Mouse (Mus musculus) hindlimb bud, embryonic 11.5 days (tissue): ENCODE measurements around the gene Ms4a5.
"Not testable (repeated sequence)": the region's sequence is repeated elsewhere in the genome, so short reads cannot be mapped to it uniquely, and the experiment has no call there.

ENCODE experiments used
- DNase-seq: peaks from one replicate; pipeline ENCODE4 v3.0.0-alpha.2; 2012; ENCODE audit warnings: low read depth, low spot score; ENCODE audit errors: extremely low spot score

Ms4a5 gene

DNA sequence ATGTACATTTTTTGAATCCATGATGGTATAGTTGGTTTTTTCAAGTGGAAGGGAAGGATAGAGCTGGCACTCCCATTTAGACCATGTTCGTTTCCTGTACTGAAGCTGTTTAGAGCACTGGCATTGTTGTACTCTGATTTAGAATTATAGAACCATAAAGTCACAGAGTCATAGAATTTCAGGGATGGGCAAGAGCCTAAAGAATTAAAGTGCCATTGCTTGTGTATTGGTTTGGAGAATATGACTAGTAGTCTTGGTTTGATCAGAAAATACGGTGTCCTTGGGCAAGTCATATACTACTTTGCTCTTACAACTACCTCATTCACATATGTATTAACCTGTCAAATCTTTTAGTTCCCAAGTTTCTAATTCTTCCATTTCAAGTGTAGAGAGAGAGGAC is at the start of gene Ms4a5:
Gene Ms4a5 (minus strand): TSS at position 101 of the 400 bp plus-strand sequence.
- no peak for DNase-seq

DNA sequence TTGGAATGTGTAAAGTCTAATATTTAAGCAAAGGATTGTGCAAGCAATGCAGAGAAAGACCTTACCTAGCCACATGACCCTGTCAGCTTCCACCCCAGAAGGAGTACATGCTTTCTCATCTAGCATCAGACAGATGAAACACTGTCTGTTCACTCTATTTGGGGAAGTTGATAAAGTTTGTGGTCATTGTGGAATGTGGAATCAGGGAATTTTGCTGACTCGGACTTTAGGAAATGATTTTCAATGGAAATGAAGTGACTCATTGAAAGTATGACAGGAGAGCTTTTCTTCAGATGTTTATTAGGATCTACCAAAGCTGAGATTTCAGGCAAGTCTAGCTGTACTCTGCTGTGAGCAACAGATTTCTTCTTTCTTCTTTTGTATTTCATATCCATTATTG is 37.5 kb upstream of the Ms4a5 start:
- DNase-seq, result no peak

DNA sequence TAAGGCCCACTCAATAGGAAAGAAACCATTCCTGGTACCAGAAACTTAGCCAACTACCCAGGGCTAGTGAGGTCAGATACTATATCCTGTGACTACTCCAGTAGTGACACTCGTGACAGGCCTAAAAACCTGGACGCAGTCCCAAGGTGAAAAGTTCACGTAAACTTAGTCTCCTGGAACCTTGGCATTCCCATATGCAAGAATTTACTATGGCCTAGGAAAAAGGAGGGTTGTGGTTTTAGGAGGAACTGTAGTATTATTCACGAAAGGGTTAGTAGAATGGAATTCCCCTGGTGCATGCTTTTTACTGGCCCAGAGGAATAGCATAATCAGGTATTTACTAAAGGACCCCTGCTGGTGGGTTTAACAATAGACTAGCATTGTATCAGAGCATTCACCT is 33.1 kb upstream of the Ms4a5 start:
- DNase-seq, result no peak

DNA sequence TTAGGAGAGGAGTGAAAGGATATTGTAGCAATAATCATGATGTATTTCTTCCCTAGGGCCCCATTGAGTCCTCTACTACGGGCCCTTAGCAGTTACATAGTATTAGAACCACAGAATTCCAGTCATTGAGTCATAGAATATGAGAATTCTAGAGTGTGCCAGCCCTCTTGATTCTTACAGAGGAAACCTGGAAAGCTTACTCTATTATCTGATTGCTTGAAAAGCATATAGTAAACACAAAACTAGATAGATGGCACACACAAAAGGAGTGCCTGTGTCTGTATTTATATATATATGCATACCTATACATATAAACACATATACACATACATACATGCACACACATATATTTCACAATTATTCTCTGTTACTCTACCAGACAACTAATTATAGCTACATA is 30.7 kb upstream of the Ms4a5 start, which contains the start of gene Ms4a14:
Gene Ms4a14 (minus strand): TSS at position 101 of the 400 bp plus-strand sequence.
- no peak for DNase-seq

DNA sequence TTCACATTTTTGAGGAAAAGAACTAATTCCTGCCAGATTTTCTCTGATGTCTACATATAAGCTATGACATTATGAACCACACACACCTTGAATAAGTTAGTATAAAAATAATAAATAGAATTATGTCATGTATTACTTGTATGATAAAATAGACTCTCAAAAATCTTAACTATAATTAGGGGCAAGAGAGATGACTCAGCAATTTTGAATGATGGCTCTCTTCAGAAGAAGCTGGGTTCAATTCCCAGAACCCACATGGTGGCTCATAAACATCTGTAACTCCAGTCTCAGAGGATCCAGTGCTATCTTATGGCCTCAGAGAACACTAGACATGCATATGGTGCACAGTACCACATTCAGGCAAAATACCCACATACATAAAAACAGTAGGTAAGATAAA is 25.2 kb upstream of the Ms4a5 start:
- DNase-seq, result no peak

DNA sequence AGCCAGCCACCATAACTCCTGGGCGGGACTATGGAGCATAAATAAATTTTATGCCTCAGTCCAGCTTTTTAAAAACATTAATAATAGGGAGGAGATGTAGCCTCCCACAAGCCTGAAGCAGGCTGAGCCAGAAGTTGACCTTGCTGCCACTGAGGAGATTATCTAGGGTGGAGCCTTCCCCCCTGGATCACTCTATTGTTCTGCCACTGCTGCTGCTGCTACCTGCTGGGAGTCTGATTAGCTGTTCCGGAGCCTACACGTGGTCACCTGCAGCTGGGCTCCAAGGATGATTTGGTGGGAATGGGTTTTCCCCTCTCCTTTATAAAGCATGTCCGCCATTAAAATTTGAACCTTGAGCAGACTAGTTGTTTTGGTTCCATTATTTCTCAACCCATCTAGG is 15.9 kb upstream of the Ms4a5 start:
- DNase-seq, result not testable (repeated sequence)

DNA sequence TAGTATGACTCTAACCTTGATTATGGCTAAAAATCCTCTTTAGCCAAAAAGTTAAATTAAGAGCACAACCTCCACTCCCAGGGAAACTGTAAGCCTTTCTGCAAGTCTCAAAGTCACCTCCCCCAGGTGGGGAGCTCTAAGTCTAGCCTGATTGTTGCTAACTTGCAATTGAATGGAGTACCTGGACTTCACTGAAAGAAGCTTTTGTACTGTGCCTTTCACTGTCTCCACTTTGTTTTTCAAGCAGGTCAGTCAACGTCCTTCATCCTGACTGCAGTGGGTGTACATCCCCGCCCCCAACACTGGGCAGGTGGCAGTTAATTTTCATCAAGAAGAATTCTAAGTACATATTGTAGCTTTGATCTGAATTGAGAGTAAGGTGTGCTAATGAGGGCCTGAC is 15.3 kb upstream of the Ms4a5 start:
- DNase-seq, result no peak

DNA sequence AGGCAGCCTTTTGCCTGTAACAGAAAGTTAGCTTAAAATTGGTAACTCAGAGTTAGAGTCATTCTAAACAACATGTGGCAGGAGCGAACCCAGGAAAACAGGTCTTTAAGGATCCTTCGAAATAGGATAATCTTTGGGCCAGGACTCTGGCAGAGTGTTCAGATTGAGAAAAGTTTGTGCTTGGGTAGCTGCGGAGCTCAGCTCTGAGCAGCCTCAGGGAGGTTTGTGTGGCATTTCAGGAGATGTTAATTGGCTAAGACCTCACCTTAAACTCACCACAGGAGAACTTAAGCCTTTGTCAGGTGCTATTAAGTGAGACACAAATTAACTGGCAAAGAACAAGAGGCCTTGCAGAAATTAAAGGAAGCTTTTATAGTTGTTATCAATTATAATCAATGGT is 9.9 kb upstream of the Ms4a5 start:
- DNase-seq, result not testable (repeated sequence)

DNA sequence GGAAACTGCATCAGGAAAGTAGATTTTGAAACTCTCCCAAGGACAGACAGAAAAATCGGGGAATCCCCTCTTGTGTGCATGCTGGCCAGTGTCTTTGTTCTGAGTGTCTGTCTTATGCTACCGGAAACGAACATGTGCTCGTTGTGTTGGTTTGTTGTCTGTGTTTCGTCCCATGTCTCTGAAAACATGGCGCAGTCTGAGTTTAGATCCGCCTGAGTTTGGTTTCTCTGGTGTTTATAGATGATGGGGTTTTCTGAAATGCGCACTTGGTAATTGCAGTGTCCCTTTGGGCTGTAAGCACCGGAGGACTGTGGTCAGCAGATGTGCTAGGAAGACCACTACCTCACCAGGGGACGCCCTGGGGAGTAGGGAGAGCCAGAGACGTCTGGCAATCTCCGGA is 9.3 kb upstream of the Ms4a5 start:
- no peak for DNase-seq

DNA sequence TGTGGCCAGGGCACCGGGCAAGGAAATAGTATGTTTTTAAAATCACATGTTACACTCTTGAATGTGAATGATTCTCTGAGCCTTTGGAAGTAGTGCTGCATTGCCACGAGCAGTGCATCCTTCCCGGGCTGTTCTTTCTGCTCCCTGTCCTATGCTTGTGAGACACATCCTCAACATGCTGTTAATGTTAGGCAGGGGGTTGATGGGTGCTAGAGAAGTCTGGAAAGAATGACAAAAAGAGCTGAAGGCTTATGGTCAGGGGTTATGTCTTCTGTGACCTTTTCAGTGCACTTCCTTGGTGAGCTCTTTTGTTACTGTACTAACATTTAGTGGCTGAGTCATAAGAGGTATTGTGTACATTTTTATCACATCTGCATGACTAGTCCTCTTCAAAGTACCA is 3.5 kb downstream of the Ms4a5 start:
- DNase-seq, result no peak

DNA sequence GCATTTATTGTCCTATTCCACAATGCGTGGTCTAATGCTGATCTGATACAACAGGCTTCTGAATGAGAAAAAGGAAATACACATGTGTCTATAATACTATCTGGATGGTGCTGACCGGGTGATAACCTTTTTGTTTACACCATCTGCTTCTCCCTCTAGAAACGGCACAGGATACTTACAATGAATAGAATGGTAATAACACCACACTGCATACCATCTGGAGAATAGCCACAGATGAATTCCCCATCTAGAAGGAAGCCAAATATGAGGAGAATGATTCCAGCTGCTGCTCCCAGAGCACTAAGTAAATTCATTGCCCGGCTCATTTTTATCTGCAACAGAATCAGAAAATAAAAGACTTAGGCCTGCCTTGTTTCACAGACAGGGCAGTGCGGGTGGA is 7.2 kb downstream of the Ms4a5 start:
- DNase-seq, result no peak

DNA sequence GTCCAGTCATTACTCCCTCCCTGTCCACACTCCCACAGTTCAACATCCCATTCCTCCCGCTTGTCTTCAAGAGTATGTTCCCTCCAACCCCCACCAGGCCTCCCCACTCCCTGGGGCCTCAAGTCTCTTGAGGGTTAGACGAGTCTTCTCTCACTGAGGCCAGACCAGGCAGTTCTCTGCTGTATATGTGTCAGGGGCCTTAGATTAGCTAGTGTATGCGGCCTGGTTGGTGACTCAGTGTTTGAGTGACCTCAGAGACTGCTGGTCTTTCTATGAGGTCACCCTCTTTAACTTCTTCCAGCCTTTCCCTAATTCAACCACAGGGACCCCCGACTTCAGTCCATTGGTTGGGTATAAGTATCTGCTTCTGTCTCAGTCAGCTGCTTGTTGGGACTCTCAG is 16.7 kb downstream of the Ms4a5 start:
- no peak for DNase-seq

DNA sequence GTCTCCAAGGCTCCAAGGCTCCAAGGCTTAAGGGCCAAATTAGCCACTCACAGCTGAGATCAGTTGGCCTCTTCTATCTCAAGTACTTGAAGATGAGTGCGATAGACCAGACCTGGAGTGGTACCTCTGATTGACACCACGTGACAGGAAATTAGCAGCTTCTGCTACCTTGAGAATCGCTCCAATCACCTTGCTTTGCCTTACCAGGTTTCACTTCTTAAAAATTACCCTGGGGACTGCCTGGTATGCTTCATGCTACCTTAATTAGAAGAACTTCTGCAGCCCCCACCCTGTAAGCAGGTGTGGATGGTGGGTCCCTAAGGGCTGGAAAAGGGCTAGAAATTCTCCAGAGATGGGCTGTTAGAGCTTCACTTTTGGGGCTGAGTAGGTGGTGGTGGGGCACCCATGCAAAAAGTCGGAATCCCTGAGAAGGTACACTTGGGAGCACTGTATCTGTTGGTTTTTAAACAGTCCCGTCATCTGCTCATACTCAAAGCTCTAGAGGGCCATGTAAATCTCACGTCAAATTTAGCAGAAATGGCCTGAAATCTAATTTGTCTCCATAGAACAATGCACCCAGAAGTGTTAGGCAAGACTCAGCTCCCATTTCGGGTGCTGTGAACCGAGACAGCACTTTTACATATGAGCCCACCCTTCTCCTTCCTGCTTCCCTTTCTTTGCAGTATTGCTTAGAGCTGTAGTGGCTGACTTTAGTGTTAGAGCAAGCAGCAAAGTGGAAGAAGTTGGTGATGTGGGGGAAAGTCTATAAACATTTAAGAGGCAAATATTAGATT is 17.4 kb downstream of the Ms4a5 start, which contains the start of gene Ms4a1:
Gene Ms4a1 (minus strand): TSS at position 190 of the 794 bp plus-strand sequence.
- DNase-seq, result no peak

DNA sequence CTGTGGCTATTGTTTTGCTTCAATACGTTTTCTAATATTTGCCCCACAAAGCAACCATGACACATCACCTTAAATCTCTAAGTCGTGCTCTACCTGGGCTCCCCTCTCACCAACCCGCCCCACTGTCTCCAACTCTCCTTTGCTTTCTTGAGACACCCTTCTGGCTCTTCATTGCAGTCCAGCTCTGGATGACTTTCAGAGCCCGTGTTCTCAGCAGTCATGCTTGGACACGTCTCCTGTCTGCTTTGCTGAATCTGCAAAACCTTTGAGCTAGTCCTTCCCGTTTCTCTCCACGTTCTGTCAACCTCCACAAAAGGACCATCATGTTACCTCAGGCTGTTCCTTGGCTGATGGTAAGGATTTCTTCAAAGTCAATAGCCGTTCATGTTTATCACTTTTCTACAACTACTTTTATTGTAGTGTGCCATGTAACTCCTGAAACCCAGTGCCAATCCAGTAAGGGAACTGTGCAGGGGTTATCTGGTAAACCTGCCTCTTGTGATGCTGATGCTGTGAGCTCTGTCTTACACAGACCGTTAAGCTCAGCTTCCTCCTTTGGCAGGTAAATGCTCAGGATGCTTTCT is 19.0 kb downstream of the Ms4a5 start:
- no peak for DNase-seq

DNA sequence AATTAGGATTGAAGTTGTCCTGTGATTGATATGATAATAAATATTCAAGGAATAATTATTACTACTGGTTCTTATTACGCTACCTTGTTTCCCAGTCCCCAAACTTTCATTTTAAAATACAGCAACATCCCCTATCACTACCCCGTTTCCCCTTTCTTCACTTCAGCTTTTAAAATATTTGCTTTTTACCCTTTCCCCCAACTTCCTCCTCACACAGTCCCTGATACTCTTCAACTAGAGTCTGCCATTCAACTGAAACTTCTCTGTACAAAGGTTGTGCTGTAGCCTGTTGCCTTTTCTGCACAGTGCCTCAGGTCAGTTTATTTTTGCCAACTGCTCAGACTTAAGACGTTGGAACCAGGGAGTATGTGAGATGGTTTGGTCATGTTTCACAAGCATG is 20.1 kb downstream of the Ms4a5 start:
- DNase-seq, result no peak

DNA sequence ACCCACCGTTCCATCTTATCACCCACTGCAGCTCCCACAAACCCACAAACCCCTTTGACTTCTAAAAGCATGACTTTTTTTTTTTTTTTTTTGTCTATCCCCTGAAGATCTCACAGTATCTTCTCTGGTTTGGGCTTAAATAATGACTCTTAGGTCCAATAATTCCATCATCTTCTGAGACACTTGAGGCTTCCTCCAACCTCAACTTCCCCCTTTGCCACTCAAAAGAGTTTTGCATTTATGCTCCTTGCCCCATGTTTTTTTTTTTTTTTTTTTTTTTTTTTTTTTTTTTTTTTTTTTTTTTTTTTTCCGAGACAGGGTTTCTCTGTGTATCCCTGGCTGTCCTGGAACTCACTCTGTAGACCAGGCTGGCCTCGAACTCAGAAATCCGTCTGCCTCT is 20.7 kb downstream of the Ms4a5 start:
- not testable (repeated sequence) for DNase-seq

DNA sequence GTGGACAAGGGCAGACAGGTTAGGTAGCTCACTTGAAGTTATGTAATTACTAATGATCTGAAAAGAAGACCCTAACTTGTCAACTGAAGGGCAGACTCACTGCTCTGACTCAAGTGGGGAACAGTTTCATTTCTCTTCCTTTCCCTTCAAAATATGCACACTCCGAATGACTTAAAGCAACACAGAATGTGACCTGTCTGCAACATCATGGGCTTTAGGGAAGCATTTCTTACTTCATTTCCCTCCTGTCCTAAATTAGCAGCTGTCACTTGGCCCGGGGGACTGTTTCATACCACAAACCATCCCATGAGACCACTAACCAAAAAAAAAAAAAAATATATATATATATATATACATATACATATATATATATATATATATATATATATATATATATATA is 22.2 kb downstream of the Ms4a5 start:
- DNase-seq, result no peak

DNA sequence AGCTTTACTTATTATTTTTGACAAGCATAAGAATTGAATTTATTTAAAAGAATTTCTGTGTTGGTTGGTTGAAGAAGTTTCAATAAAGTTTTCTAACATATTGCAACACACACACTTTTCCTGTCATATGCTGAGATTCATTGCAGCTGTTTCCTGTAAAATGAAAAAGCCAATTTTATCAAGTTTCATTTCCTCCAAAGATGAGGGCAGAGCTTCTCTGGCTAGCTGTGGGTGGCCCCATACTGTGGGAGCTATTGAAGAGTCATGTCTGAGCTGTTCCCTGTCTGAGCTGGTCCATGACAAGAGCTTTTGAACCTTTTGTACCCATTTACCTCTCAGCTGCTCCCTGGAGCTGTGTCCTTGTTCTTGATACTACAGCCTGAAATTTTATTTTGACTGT is 39.4 kb downstream of the Ms4a5 start:
- no peak for DNase-seq

DNA sequence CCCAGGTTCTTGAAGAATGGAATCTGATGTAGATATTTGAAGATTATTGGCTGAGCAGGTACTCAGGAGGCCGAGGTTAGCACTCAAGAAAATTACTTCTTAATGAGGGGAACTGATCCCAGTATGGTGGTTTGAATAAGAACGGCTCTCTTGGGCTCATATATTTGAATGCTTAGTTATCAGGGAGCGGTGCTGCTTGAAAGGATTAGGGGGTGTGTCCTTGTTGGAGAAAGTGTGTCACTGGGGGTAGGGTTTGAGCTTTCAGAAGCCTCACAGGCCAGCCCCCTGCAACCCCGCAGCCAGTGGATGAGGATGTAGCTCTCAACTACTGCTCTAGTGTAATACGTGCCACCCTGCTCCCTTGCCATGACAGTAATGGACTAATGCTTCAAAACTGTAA is 41.1 kb downstream of the Ms4a5 start:
- DNase-seq, result no peak

DNA sequence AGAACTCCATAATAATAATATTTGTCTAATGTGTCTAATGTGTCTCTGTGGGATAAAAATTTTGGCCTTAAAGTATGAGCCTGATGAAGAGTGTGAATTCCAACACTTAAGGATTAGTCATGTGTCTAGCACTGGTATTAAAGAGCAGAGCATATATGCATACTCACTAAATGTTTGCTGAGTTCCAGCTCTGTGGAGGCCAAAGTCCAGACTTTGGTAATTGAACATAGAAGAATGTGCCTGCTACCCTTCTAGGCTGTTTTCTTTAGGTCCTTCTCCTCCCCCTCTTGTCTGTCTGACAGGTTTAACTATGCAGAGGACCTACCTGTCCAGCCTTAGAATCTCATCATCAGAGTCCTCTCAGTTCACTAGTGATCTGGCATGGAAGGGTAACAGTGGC is 47.9 kb downstream of the Ms4a5 start:
- no peak for DNase-seq

DNA sequence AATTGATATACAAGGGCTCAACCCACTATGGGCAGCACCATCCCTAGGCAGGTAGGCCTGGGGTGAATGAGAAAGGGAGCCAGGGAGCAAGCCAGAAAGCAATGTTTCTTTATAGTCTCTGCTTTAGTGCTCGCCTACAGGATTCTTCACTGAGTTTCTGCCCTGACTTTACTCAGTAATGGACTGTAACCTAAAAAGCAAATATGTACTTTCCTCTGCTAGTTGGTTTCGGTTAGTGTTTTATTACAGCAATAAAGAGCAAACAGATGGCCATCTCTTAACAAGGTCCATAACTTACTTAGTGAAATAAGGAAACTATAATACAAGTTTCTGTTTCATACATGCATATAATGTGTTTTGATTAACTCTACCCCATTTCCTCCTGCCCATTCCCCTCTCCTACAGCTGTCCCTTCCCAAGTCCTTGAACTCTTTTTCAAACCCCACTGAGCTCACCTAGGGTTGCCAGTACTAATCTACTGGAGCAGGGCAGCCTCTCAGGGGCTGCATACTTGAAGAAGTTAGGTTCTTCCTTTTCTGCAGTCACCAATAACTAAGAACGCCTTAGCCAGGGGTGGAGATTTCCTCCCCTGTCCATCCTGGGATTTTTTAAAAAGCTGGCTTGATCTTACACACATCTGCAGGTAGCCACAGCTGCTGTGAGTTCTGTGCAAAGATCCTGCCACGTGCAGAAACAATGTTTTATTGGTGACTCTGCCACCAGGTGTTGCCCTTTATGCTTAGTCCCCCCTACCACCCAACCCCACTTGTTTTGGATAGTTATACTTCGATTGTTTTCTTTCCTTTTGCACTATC is 48.5 kb downstream of the Ms4a5 start:
- DNase-seq, result no peak

DNA sequence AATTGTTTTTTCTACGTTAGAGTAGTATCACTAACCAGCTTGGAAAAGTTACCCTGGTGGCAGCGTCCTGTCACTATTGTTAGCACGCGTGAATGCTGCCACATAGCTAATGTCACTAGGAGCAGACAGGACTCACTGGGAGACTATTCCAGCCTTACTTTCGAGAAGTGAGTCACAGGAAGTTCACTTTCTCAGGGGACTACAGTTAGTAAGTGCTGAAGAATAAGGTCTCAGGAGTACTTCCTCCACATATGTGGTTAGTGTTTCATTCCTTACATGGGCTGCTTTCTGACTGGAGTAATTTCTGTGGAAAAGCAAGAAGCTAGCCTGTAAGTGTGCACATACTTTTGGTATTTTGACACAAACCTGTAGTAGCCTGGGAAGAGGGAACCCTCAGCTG is 49.4 kb downstream of the Ms4a5 start:
- DNase-seq, result no peak
